In genomic region chr6:95556320-95556719, GRCm38 (mm10) we compare ENCODE assay signal across 25 mouse cellular contexts.
"Had no signal": no experiment of that assay in that cellular context is flagged by ENCODE, and none has a peak within 500 bp of the region (broad histone marks: within the 10 kb centered on the region; RNA-seq: fewer than 3 reads in every experiment).

No protein-coding gene starts in this region.

- H3K27ac ChIP-seq: heart, embryonic 10.5 days; hindbrain, embryonic 13.5 days; hindbrain, embryonic 15.5 days; intestine, embryonic 15.5 days; layer of hippocampus, adult 2 months; left cerebral cortex, adult 2 months; limb, embryonic 10.5 days; limb, embryonic 12.5 days; liver, embryonic 13.5 days; liver, embryonic 15.5 days had no signal

- H3K4me1 ChIP-seq: hindbrain, embryonic 13.5 days; hindbrain, embryonic 15.5 days; intestine, embryonic 15.5 days; limb, embryonic 12.5 days; liver, embryonic 13.5 days; liver, embryonic 15.5 days had no signal

- H3K36me3 ChIP-seq: heart, embryonic 10.5 days; heart, embryonic 12.5 days; hindbrain, embryonic 13.5 days; hindbrain, embryonic 15.5 days; intestine, embryonic 15.5 days; limb, embryonic 10.5 days; limb, embryonic 12.5 days; liver, embryonic 13.5 days; liver, embryonic 15.5 days had no signal

- DNase-seq: gastrocnemius, postnatal 14 days; gastrocnemius, postnatal 36 days; heart, adult 18-20 months; heart, postnatal 10 days; heart, postnatal 36 days; kidney, adult 18-20 months; kidney, adult 8-10 months; kidney, postnatal 10 days; kidney, postnatal 25 days; kidney, postnatal 4 days; liver; liver, embryonic 13.5 days had no signal

- H3K27me3 ChIP-seq: heart, embryonic 12.5 days; hindbrain, embryonic 15.5 days; intestine, embryonic 15.5 days; limb, embryonic 12.5 days; liver, embryonic 13.5 days; liver, embryonic 15.5 days had no signal

- H3K4me3 ChIP-seq: heart, embryonic 10.5 days; heart, embryonic 12.5 days; hindbrain, embryonic 13.5 days; hindbrain, embryonic 15.5 days; intestine, embryonic 15.5 days; layer of hippocampus, adult 2 months; left cerebral cortex, adult 2 months; limb, embryonic 10.5 days; limb, embryonic 12.5 days; liver, embryonic 13.5 days; liver, embryonic 15.5 days had no signal

- ATAC-seq: inflammation-experienced regulatory T-cells, adult 6 months; intestine, embryonic 15.5 days; intestine, postnatal 0 days had no signal

- H3K4me2 ChIP-seq: heart, embryonic 12.5 days; hindbrain, embryonic 13.5 days; hindbrain, embryonic 15.5 days; intestine, embryonic 15.5 days; limb, embryonic 12.5 days; liver, embryonic 11.5 days; liver, embryonic 13.5 days; liver, embryonic 15.5 days had no signal

- H3K9ac ChIP-seq: heart, embryonic 12.5 days; hindbrain, embryonic 13.5 days; hindbrain, embryonic 15.5 days; intestine, embryonic 15.5 days; limb, embryonic 12.5 days; liver, embryonic 13.5 days; liver, embryonic 15.5 days had no signal

- H3K9me3 ChIP-seq: heart, embryonic 10.5 days; heart, embryonic 12.5 days; hindbrain, embryonic 13.5 days; hindbrain, embryonic 15.5 days; intestine, embryonic 15.5 days; limb, embryonic 10.5 days; limb, embryonic 12.5 days; liver, embryonic 13.5 days; liver, embryonic 15.5 days had no signal
